ENCODE assay signal across 27 mouse cellular contexts in genomic region chr9:43326015-43326631, GRCm38 (mm10). TPM values are rescaled to one million over a fixed set of nuclear protein-coding genes. Genes with fewer than 3 reads are reported as not detected.
DNase-seq lines count a peak whose midpoint lies in the region; ATAC-seq and TF ChIP-seq lines count a peak whose summit lies in the region.
"Had no signal": no experiment of that assay in that cellular context is flagged by ENCODE, and none has a peak within 500 bp of the region (broad histone marks: within the 10 kb centered on the region; RNA-seq: fewer than 3 reads in every experiment).

No protein-coding gene starts in this region.

- ATAC-seq in lung, postnatal 0 days = peak; percentile 34; the same call in 1 of the 2 replicates
- ATAC-seq in intestine, embryonic 15.5 days = peak; percentile 46
- ATAC-seq: hindbrain, embryonic 16.5 days; midbrain, embryonic 15.5 days had no signal

- H3K79me2 ChIP-seq in heart, adult 2 months (replicated peaks; ENCODE audit: control insufficient read depth, insufficient read depth, low read length) = no peaks in the 10 kb centered on the region

- no peak overlapping the region for H3K4me2 ChIP-seq in lung, postnatal 0 days (replicated peaks; ENCODE audit: low read depth, low read length)
- H3K4me2 ChIP-seq in intestine, embryonic 15.5 days (replicated peaks) = no peak overlapping the region
- H3K4me2 ChIP-seq: embryonic facial prominence, embryonic 13.5 days; liver, embryonic 11.5 days; midbrain, embryonic 15.5 days had no signal

- peaks cover 61% of the 10 kb centered on the region for H3K27me3 ChIP-seq in heart, embryonic 10.5 days (ENCODE audit: insufficient read depth, poor library complexity, severe bottlenecking)
- no peaks in the 10 kb centered on the region for H3K27me3 ChIP-seq in heart, adult 2 months (ENCODE audit: control insufficient read depth, insufficient read depth, low read length)
- H3K27me3 ChIP-seq in lung, postnatal 0 days (replicated peaks; ENCODE audit: insufficient read depth, low read length) = no peaks in the 10 kb centered on the region
- H3K27me3 ChIP-seq in intestine, embryonic 15.5 days (replicated peaks) = no peaks in the 10 kb centered on the region
- H3K27me3 ChIP-seq: embryonic facial prominence, embryonic 13.5 days; midbrain, embryonic 15.5 days had no signal

- H3K9me3 ChIP-seq in heart, embryonic 10.5 days = no peaks in the 10 kb centered on the region
- H3K9me3 ChIP-seq in lung, postnatal 0 days (ENCODE audit: low read length) = no peaks in the 10 kb centered on the region
- H3K9me3 ChIP-seq in intestine, embryonic 15.5 days = no peaks in the 10 kb centered on the region
- H3K9me3 ChIP-seq: embryonic facial prominence, embryonic 13.5 days; forebrain, embryonic 10.5 days; midbrain, embryonic 15.5 days had no signal

- intact Hi-C loops in heart, adult 2 months (cut with DNase I) = no loop called here

- no peaks in the 10 kb centered on the region for H3K36me3 ChIP-seq in heart, embryonic 10.5 days
- no peaks in the 10 kb centered on the region for H3K36me3 ChIP-seq in heart, adult 2 months (ENCODE audit: control insufficient read depth, insufficient read depth, low read length)
- H3K36me3 ChIP-seq in lung, postnatal 0 days (ENCODE audit: insufficient read depth, low read length) = no peaks in the 10 kb centered on the region
- no peaks in the 10 kb centered on the region for H3K36me3 ChIP-seq in intestine, embryonic 15.5 days
- H3K36me3 ChIP-seq: embryonic facial prominence, embryonic 13.5 days; forebrain, embryonic 10.5 days; midbrain, embryonic 15.5 days had no signal

- no peak for DNase-seq in heart, embryonic 10.5 days (ENCODE audit: low spot score)
- DNase-seq in heart, adult 2 months = no peak
- DNase-seq in lung, postnatal 0 days (ENCODE audit: low spot score) = peak; percentile 25
- no peak for DNase-seq in lung, postnatal 10 days
- peak; percentile 39 for DNase-seq in 3T3-L1 (ENCODE audit: low read depth, low spot score)
- no peak for DNase-seq in frontal cortex, adult 2 months (ENCODE audit: extremely low spot score in 1 of 2, low spot score in 1 of 2)
- DNase-seq in right cerebral cortex, postnatal 25 days = no peak
- DNase-seq: adrenal gland, postnatal 25 days; cerebellum, adult 11 months; cerebellum, postnatal 10 days; gastrocnemius, postnatal 10 days; kidney, adult 2 months; kidney, postnatal 36 days; layer of hippocampus, adult 9-11 months; left cerebral cortex, postnatal 4 days; spleen, adult 18-20 months had no signal

- 52% methylated on average over 7 of the region's 7 CpGs for WGBS in heart, embryonic 10.5 days
- 66% methylated on average over 7 of the region's 7 CpGs for WGBS in heart, adult 2 months
- 56% methylated on average over 7 of the region's 7 CpGs for WGBS in lung, postnatal 0 days
- 66% methylated on average over 7 of the region's 7 CpGs for WGBS in intestine, embryonic 15.5 days

- H3K4me1 ChIP-seq in heart, embryonic 10.5 days = peaks cover 40% of the 10 kb centered on the region
- H3K4me1 ChIP-seq in heart, adult 2 months (ENCODE audit: control insufficient read depth, insufficient read depth, low read length) = peaks cover 1% of the 10 kb centered on the region
- no peaks in the 10 kb centered on the region for H3K4me1 ChIP-seq in lung, postnatal 0 days (ENCODE audit: insufficient read depth, low read depth, low read length)
- no peaks in the 10 kb centered on the region for H3K4me1 ChIP-seq in intestine, embryonic 15.5 days (replicated peaks)
- H3K4me1 ChIP-seq: embryonic facial prominence, embryonic 13.5 days; midbrain, embryonic 15.5 days had no signal

- H3K9ac ChIP-seq in heart, adult 2 months (ENCODE audit: low read depth, low read length) = no peak overlapping the region
- no peak overlapping the region for H3K9ac ChIP-seq in lung, postnatal 0 days (replicated peaks; ENCODE audit: low read depth)
- H3K9ac ChIP-seq in intestine, embryonic 15.5 days = no peak overlapping the region
- H3K9ac ChIP-seq: embryonic facial prominence, embryonic 13.5 days; midbrain, embryonic 15.5 days had no signal

- H3K27ac ChIP-seq in heart, embryonic 10.5 days = peak overlapping the region; percentile 1; the same call in 1 of the 2 replicates
- H3K27ac ChIP-seq in heart, adult 2 months = no peak overlapping the region; the same call in 1 of the 2 replicates
- H3K27ac ChIP-seq in lung, postnatal 0 days (ENCODE audit: low read length) = no peak overlapping the region
- H3K27ac ChIP-seq in intestine, embryonic 15.5 days = no peak overlapping the region
- H3K27ac ChIP-seq: embryonic facial prominence, embryonic 13.5 days; forebrain, embryonic 10.5 days; left cerebral cortex, adult 2 months; midbrain, embryonic 15.5 days had no signal

- H3K4me3 ChIP-seq in heart, embryonic 10.5 days = no peak overlapping the region
- H3K4me3 ChIP-seq in heart, adult 2 months = no peak overlapping the region
- no peak overlapping the region for H3K4me3 ChIP-seq in lung, postnatal 0 days (ENCODE audit: low read depth, low read length)
- no peak overlapping the region for H3K4me3 ChIP-seq in intestine, embryonic 15.5 days (replicated peaks)
- H3K4me3 ChIP-seq: embryonic facial prominence, embryonic 13.5 days; forebrain, embryonic 10.5 days; left cerebral cortex, adult 2 months; midbrain, embryonic 15.5 days; myocyte had no signal

- TF ChIP-seq POLR2A in heart, adult 2 months (IDR thresholded peaks at IDR 0.05; ENCODE audit: insufficient read depth, low read depth, low read length) = no peak

- no peak for TF ChIP-seq CTCF in heart, adult 2 months (IDR thresholded peaks at IDR 0.05)
- no peak for TF ChIP-seq CTCF in lung, postnatal 0 days (IDR thresholded peaks at IDR 0.05)

- TF ChIP-seq EP300 in heart, adult 2 months (IDR thresholded peaks at IDR 0.05; ENCODE audit: insufficient read depth, low read depth, low read length) = no peak
- no peak for TF ChIP-seq EP300 in lung, postnatal 0 days (IDR thresholded peaks at IDR 0.05)

RNA-seq across cellular contexts. Expression of gene Trim29, which starts 15.5 kb away (rescaled TPM):
- 0.30 and 0.88 TPM in 2 replicates for polyA plus RNA-seq in heart, embryonic 10.5 days (2016; fragmentation: Nextera tagmentation; extraction: Ambion mirVana)
- under 1 TPM; 0.08 to 0.11 TPM for total RNA-seq in heart, adult 2 months (2021)
- polyA plus RNA-seq in heart, adult 2 months (2012; rRNA removed) = 0.33 TPM in 1 of 2 replicates, not detected in the other
- polyA plus RNA-seq in lung, postnatal 0 days (2015; fragmentation: Nextera tagmentation; extraction: Ambion mirVana) = 0.87 and 1.1 TPM in 2 replicates
- polyA plus RNA-seq in intestine, embryonic 15.5 days (2015; fragmentation: Nextera tagmentation; extraction: Ambion mirVana) = 1.3 and 1.7 TPM in 2 replicates
- 0.19 and 0.36 TPM in 2 replicates for polyA plus RNA-seq in frontal cortex, adult 2 months (2012; rRNA removed)
- total RNA-seq: left cerebral cortex, adult 2 months; left cerebral cortex, postnatal 4 days; megakaryocyte progenitor cell, adult 5-6 weeks; MEL had no signal
- polyA plus RNA-seq: hindbrain, embryonic 16.5 days; liver, embryonic 11.5 days; neural tube, embryonic 14.5 days had no signal

Comparison
In these comparisons a context has a peak if more than half of its experiments do, and no peak if none do; other contexts are left out.
1. DNase-seq: peak in lung, postnatal 0 days (single experiment) and 3T3-L1 (single experiment); none in heart, embryonic 10.5 days (single experiment), heart, adult 2 months (0 of 2), lung, postnatal 10 days (single experiment), frontal cortex, adult 2 months (0 of 2) and right cerebral cortex, postnatal 25 days (single experiment).